Mouse (Mus musculus) megakaryocyte, embryonic 14.5 days (primary cell): Measurements from ENCODE around the gene B4galt4. TPM values are rescaled to one million over a fixed set of nuclear protein-coding genes. Genes with fewer than 3 reads are reported as not detected.

ENCODE experiments used
- H3K27me3 ChIP-seq: replicated peaks from 2 replicates; pipeline ENCODE3; 2012; ENCODE audit warnings: inconsistent platforms
- H3K36me3 ChIP-seq: replicated peaks from 2 replicates; pipeline ENCODE3; 2012; ENCODE audit warnings: low read length, inconsistent platforms, mixed read lengths
- H3K4me1 ChIP-seq: 2 replicates; pipeline ENCODE4 v1.6.1; 2012; ENCODE audit warnings: inconsistent platforms
- H3K4me3 ChIP-seq: replicated peaks from 2 replicates; pipeline ENCODE3; 2012; ENCODE audit warnings: moderate library complexity, mild to moderate bottlenecking, inconsistent platforms
- H3K9me3 ChIP-seq: 2 replicates; pipeline ENCODE4 v1.6.1; 2012; ENCODE audit warnings: inconsistent platforms
- FLI1 ChIP-seq: IDR thresholded peaks from 2 replicates; pipeline ENCODE4 v1.6.1; 2012; ENCODE audit warnings: low read length, inconsistent platforms, mixed read lengths
- GATA1 ChIP-seq: IDR thresholded peaks from 3 replicates; pipeline ENCODE4 v1.6.1; 2012; ENCODE audit warnings: mixed read lengths, low read length, inconsistent platforms, borderline replicate concordance
- polyA plus RNA-seq: library from polyadenylated mRNA; stranded (reverse); fragments of >175 nt; gene quantifications from 2 replicates; pipeline ENCODE4 v1.2.3, GENCODE M21; 2012; ENCODE audit warnings: low replicate concordance; ENCODE audit not compliant: insufficient read depth

Gene B4galt4
- not detected in 2 replicates for polyA plus RNA-seq

DNA sequence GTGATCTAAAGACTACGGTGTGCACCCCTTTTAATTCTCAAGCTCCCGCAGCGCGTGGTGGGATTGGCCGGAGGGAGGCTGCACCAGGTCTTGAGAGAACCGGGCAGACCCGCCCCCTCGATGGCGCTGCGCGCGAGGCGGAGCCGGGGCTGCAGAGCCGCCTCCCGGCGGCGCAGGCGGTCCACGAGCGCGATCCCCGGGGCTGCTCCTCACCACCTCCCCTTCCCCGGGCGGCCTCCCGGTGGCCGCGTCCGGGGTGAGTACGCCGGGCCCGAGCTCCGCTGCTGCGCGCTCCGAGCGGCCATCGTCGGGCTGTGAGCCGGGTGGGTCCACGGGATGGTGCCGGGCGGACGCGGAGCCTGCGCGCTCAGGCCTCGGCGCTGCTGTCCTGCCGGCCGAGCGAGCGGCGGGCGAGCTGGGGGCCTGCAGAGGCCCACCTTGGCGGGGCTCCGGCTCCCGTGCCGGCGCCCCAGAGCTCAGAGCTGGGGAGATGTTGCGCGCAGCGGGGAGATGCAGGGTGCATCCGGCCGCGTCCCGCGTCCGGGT, at the start of gene B4galt4:
Gene B4galt4 (plus strand): TSS at position 152 of the 546 bp plus-strand sequence.
- no peaks in the 10 kb centered on the region for H3K36me3 ChIP-seq
- peak within 1 kb of the TSS; percentile 90 for H3K4me3 ChIP-seq
- H3K9me3 ChIP-seq: no peaks in the 10 kb centered on the region
- H3K4me1 ChIP-seq: peaks cover 11% of the 10 kb centered on the region
- TF ChIP-seq GATA1: no peak
- no peak for TF ChIP-seq FLI1
- peaks cover 46% of the 10 kb centered on the region for H3K27me3 ChIP-seq

GRCm38 (mm10) chr16:38694906-38695540, 47.0 kb upstream of the B4galt4 start:
- Histone ChIP-seq H3K27me3 (peaks cover 7% of the 10 kb centered on the region), H3K36me3 (no peaks in the 10 kb centered on the region), H3K4me1 (no peaks in the 10 kb centered on the region), H3K4me3 (no peak overlapping the region), H3K9me3 (no peaks in the 10 kb centered on the region)
- TF ChIP-seq GATA1 (no peak), FLI1 (no peak)

DNA sequence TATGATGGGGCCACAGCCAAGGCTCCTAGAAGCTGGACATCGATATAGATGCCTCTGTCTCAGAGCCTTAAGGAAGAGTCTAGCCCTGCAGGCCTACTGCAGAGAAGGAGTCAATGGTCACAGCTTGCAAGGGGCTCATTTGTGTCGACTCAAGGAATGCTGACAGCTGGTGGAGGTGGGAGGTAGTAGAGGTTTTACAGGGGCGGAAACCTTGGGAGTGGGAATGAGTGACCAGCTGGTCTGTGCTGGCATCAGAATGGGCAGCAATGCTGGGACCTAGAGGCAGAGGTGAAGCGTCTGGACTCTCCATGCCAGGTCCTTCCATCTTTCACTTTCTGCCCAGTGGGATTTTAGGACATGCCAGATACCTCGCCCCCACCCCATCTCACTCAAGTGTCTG, 46.5 kb upstream of the B4galt4 start:
- peaks cover 6% of the 10 kb centered on the region for H3K27me3 ChIP-seq
- no peaks in the 10 kb centered on the region for H3K36me3 ChIP-seq
- H3K4me3 ChIP-seq: no peak overlapping the region
- TF ChIP-seq GATA1 (no peak), FLI1 (no peak)
- H3K4me1 ChIP-seq: no peaks in the 10 kb centered on the region
- H3K9me3 ChIP-seq: no peaks in the 10 kb centered on the region

GRCm38 (mm10) chr16:38697611-38698010, 44.5 kb upstream of the B4galt4 start:
- no peaks in the 10 kb centered on the region for H3K9me3 ChIP-seq
- no peak overlapping the region for H3K4me3 ChIP-seq
- TF ChIP-seq GATA1 (no peak), FLI1 (no peak)

GRCm38 (mm10) chr16:38700392-38701162, 41.5 kb upstream of the B4galt4 start:
- H3K4me1 ChIP-seq: peaks cover 6% of the 10 kb centered on the region; the same call in 1 of the 2 replicates
- no peaks in the 10 kb centered on the region for H3K9me3 ChIP-seq
- TF ChIP-seq FLI1 (no peak), GATA1 (no peak)
- H3K36me3 ChIP-seq: no peaks in the 10 kb centered on the region
- no peak overlapping the region for H3K4me3 ChIP-seq
- H3K27me3 ChIP-seq: peaks cover 9% of the 10 kb centered on the region

More at GRCm38 (mm10) chr16:38697611-38698010, 44.5 kb upstream of the B4galt4 start:
- peaks cover 6% of the 10 kb centered on the region; the same call in 1 of the 2 replicates for H3K4me1 ChIP-seq
- H3K36me3 ChIP-seq: no peaks in the 10 kb centered on the region
- H3K27me3 ChIP-seq: peaks cover 5% of the 10 kb centered on the region

GRCm38 (mm10) chr16:38701492-38702185, 40.4 kb upstream of the B4galt4 start:
- peaks cover 12% of the 10 kb centered on the region for H3K27me3 ChIP-seq
- peaks cover 6% of the 10 kb centered on the region; the same call in 1 of the 2 replicates for H3K4me1 ChIP-seq
- H3K36me3 ChIP-seq: no peaks in the 10 kb centered on the region
- TF ChIP-seq GATA1 (no peak), FLI1 (no peak)
- H3K9me3 ChIP-seq: no peaks in the 10 kb centered on the region
- peak overlapping the region; percentile 33 for H3K4me3 ChIP-seq

DNA sequence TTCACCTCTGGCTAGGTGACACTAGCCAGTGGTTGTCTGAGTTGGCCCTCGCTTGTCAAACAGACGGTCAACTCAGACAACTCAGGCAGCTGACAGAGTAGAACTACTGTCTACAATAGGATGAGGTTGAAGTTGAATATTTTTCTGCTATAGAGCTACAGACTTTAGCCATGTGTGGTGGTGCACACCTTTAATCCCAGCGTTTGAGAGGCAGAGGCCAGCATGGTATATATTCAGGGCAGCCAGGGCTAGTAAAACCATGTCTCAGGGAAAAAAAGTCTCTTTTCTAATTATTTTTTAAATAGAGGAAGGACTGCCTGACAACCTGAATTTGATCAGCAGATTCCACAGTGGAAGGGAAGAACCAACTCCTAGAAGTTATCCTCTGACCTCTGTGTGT, 39.7 kb upstream of the B4galt4 start:
- no peaks in the 10 kb centered on the region for H3K36me3 ChIP-seq
- H3K4me1 ChIP-seq: peaks cover 6% of the 10 kb centered on the region; the same call in 1 of the 2 replicates
- peaks cover 17% of the 10 kb centered on the region for H3K27me3 ChIP-seq
- H3K4me3 ChIP-seq: no peak overlapping the region
- no peaks in the 10 kb centered on the region for H3K9me3 ChIP-seq
- TF ChIP-seq FLI1: no peak
- TF ChIP-seq GATA1: no peak

DNA sequence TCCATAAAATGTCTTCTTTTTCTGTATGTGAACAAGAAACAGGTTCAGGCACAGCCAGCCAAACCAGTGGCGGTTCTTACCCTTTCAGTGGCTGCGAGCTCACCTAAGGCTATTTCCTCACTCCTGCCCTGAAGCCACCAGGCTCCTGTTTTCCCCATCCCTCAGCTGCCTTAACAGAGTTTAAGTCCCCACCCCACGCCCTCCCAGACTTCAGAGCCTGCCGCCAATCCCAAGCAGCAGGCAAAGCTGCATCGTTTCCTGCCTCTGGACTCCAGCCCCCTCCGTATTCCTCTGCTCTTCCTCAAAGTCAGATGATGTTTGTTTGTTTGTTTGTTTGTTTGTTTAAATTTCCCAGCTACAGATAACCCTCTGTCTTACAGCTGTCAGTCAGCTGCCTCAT, 38.6 kb upstream of the B4galt4 start:
- no peak overlapping the region for H3K4me3 ChIP-seq
- H3K4me1 ChIP-seq: peaks cover 6% of the 10 kb centered on the region; the same call in 1 of the 2 replicates
- H3K36me3 ChIP-seq: no peaks in the 10 kb centered on the region
- TF ChIP-seq GATA1 (no peak), FLI1 (no peak)
- peaks cover 23% of the 10 kb centered on the region for H3K27me3 ChIP-seq
- no peaks in the 10 kb centered on the region for H3K9me3 ChIP-seq

GRCm38 (mm10) chr16:38705531-38706281, 36.4 kb upstream of the B4galt4 start:
- no peak overlapping the region for H3K4me3 ChIP-seq
- H3K9me3 ChIP-seq: no peaks in the 10 kb centered on the region
- peaks cover 41% of the 10 kb centered on the region for H3K27me3 ChIP-seq
- H3K4me1 ChIP-seq: peaks cover 6% of the 10 kb centered on the region; the same call in 1 of the 2 replicates
- TF ChIP-seq FLI1: no peak
- no peak for TF ChIP-seq GATA1
- no peaks in the 10 kb centered on the region for H3K36me3 ChIP-seq
